ENCODE assay signal across 27 mouse cellular contexts in genomic region chr7:65869794-65870193, GRCm38 (mm10). TPM values are rescaled to one million over a fixed set of nuclear protein-coding genes. Genes with fewer than 3 reads are reported as not detected.
DNase-seq lines count a peak whose midpoint lies in the region; TF ChIP-seq lines count a peak whose summit lies in the region.
"Had no signal": no experiment of that assay in that cellular context is flagged by ENCODE, and none has a peak within 500 bp of the region (broad histone marks: within the 10 kb centered on the region; RNA-seq: fewer than 3 reads in every experiment).

No protein-coding gene starts in this region.

- H3K9me3 ChIP-seq in E14TG2a.4 (ENCODE audit: low read length), result no peaks in the 10 kb centered on the region
- H3K9me3 ChIP-seq in ES-E14 (ENCODE audit: control insufficient read depth, insufficient read depth, low read depth, low read length), result no peaks in the 10 kb centered on the region
- H3K9me3 ChIP-seq: forebrain, embryonic 13.5 days; G1E; heart, embryonic 13.5 days; hindbrain, embryonic 13.5 days; kidney, embryonic 15.5 days; liver, embryonic 12.5 days; midbrain, embryonic 15.5 days had no signal

- intact Hi-C loops in heart, postnatal 25 days (cut with DNase I), result no loop called here

- H3K4me1 ChIP-seq in E14TG2a.4 (replicated peaks; ENCODE audit: low read depth, low read length), result peaks cover 86% of the 10 kb centered on the region
- peaks cover 10 to 60% of the 10 kb centered on the region in 2 experiments; a peak in 3 of 4 replicates for H3K4me1 ChIP-seq in ES-E14 (ENCODE audit: control insufficient read depth in 2 of 2, insufficient read depth in 2 of 2, low read length in 2 of 2, poor library complexity in 1 of 2)

- H3K27ac ChIP-seq in layer of hippocampus, adult 2 months, result peak overlapping the region; percentile 92
- H3K27ac ChIP-seq in ES-E14 (ENCODE audit: insufficient read depth, low read depth, low read length, poor library complexity, severe bottlenecking), result no peak overlapping the region
- H3K27ac ChIP-seq: forebrain, embryonic 13.5 days; heart, embryonic 13.5 days; hindbrain, embryonic 13.5 days; kidney, embryonic 15.5 days; liver, embryonic 12.5 days; macrophage; midbrain, embryonic 15.5 days had no signal

- no peak overlapping the region for H3K4me3 ChIP-seq in layer of hippocampus, adult 2 months
- peak overlapping the region; percentile 46 for H3K4me3 ChIP-seq in E14TG2a.4 (replicated peaks; ENCODE audit: low read length)
- H3K4me3 ChIP-seq in ES-E14 (ENCODE audit: insufficient read depth in 1 of 2, low read depth in 1 of 2, low read length in 2 of 2, poor library complexity in 1 of 2, severe bottlenecking in 1 of 2), result no peak overlapping the region
- H3K4me3 ChIP-seq: forebrain, embryonic 13.5 days; heart, adult 2 months; heart, embryonic 13.5 days; hindbrain, embryonic 13.5 days; kidney, embryonic 15.5 days; liver, embryonic 12.5 days; midbrain, embryonic 15.5 days had no signal

- TF ChIP-seq CTCF in layer of hippocampus, adult 2 months (conservative IDR thresholded peaks at IDR 0.05), result no peak
- TF ChIP-seq CTCF in E14TG2a.4 (conservative IDR thresholded peaks at IDR 0.05; ENCODE audit: low read length), result no peak

- H3K27me3 ChIP-seq in E14TG2a.4 (ENCODE audit: insufficient read depth, low read length), result no peaks in the 10 kb centered on the region; the same call in 1 of the 2 replicates

- peak overlapping the region; percentile 13; the same call in 1 of the 2 replicates for H3K9ac ChIP-seq in ES-E14 (ENCODE audit: insufficient read depth, low read depth, low read length, poor library complexity, severe bottlenecking)
- H3K9ac ChIP-seq: forebrain, embryonic 13.5 days; heart, embryonic 13.5 days; hindbrain, embryonic 13.5 days; kidney, embryonic 15.5 days; liver, embryonic 12.5 days; midbrain, embryonic 15.5 days had no signal

- H3K36me3 ChIP-seq in E14TG2a.4 (ENCODE audit: insufficient read depth, low read length) (no peaks in the 10 kb centered on the region), ES-E14 (ENCODE audit: control insufficient read depth, insufficient read depth, low read length, poor library complexity, severe bottlenecking) (no peaks in the 10 kb centered on the region)
- H3K36me3 ChIP-seq: G1E; heart, embryonic 13.5 days; hindbrain, embryonic 13.5 days; kidney, embryonic 15.5 days; liver, embryonic 12.5 days; midbrain, embryonic 15.5 days had no signal

- in situ Hi-C loops in ES-E14 (cut with MboI; ENCODE audit: low sequenced_read_pairs in 2 of 2, unreplicated experiment in 2 of 2), result no loop called here

- peak; percentile 87 for DNase-seq in heart, adult 11 months
- no peak for DNase-seq in heart, postnatal 25 days (ENCODE audit: low spot score)
- DNase-seq in layer of hippocampus, adult 2 months (ENCODE audit: low spot score in 2 of 2), result no peak
- no peak for DNase-seq in layer of hippocampus, postnatal 25 days (ENCODE audit: extremely low spot score in 1 of 2, low spot score in 1 of 2)
- DNase-seq in ES-E14 (ENCODE audit: low read depth, low spot score), result no peak
- no peak for DNase-seq in natural killer cell, adult 2 months (ENCODE audit: low spot score in 2 of 2)
- DNase-seq in lung, postnatal 10 days, result no peak
- DNase-seq: adrenal gland, postnatal 10 days; cerebellum, adult 18-20 months; cerebellum, postnatal 14 days; kidney, adult 11 months; kidney, postnatal 36 days; layer of hippocampus, postnatal 36 days; right cerebral cortex, adult 18-20 months; spleen, adult 18-20 months; thymus, postnatal 14 days had no signal

TF ChIP-seq in ES-E14, 5 proteins besides CTCF, POLR2A, EP300 and RAD21:
- TF ChIP-seq CHD2 (IDR thresholded peaks at IDR 0.05; ENCODE audit: low read depth, low read length) (no peak), ZNF384 (IDR thresholded peaks at IDR 0.05; ENCODE audit: low read depth, low read length) (no peak), HCFC1 (IDR thresholded peaks at IDR 0.05; ENCODE audit: borderline replicate concordance, insufficient read depth, low read length) (no peak), MAFK (IDR thresholded peaks at IDR 0.05; ENCODE audit: insufficient read depth, low read depth, low read length) (no peak), ZC3H11A (IDR thresholded peaks at IDR 0.05; ENCODE audit: borderline replicate concordance, low read depth, low read length) (no peak)
TF ChIP-seq in ES-E14: peak in this region for 0.

RNA-seq across cellular contexts. Expression of gene Pcsk6, which starts 8.3 kb away (rescaled TPM):
- 10 to 100 TPM; 45.7 to 56.1 TPM for total RNA-seq in heart, postnatal 25 days (2021)
- total RNA-seq in layer of hippocampus, adult 2 months (2021), result 10 to 100 TPM; 16.4 to 17.1 TPM
- total RNA-seq in layer of hippocampus, postnatal 25 days (2021), result 10 to 100 TPM; 13.7 to 16.4 TPM
- total RNA-seq in ES-E14 (2012; rRNA removed), result 62.6 and 106 TPM in 2 replicates
- total RNA-seq: neutrophil, adult 5-6 weeks had no signal
